Mouse (Mus musculus) c-Kit-positive CD71-negative TER-119-negative erythroid progenitor cells, embryonic 14.5 days (primary cell): ENCODE measurements around the gene Mtg1.

Source experiments
- DNase-seq: peaks from one replicate; pipeline ENCODE4 v3.0.0-alpha.2; 2013; ENCODE audit warnings: low read depth

Gene Mtg1

GRCm38 (mm10) chr7:140137135-140138020 is at the start of gene Mtg1:
Gene Mtg1, plus strand, starts transcription at chr7:140137564.
- peak; percentile 84 for DNase-seq

GRCm38 (mm10) chr7:140090601-140091000 is 46.8 kb upstream of the Mtg1 start:
- DNase-seq: no peak

- DNase-seq: no peak
Measured at GRCm38 (mm10) chr7:140092924-140093528, 44.3 kb upstream of the Mtg1 start, which contains the start of gene Prap1. Gene Prap1, plus strand, starts transcription at chr7:140093395.

GRCm38 (mm10) chr7:140094954-140095353 is 42.4 kb upstream of the Mtg1 start:
- no peak for DNase-seq

- no peak for DNase-seq
Measured at GRCm38 (mm10) chr7:140095556-140095955, 41.8 kb upstream of the Mtg1 start.

GRCm38 (mm10) chr7:140096055-140096454 is 41.3 kb upstream of the Mtg1 start:
- DNase-seq: no peak

- no peak for DNase-seq
Measured at GRCm38 (mm10) chr7:140098466-140098865, 38.9 kb upstream of the Mtg1 start.

GRCm38 (mm10) chr7:140101498-140101897 is 35.9 kb upstream of the Mtg1 start:
- no peak for DNase-seq

- DNase-seq: peak; percentile 76
Measured at GRCm38 (mm10) chr7:140101993-140102860, 35.1 kb upstream of the Mtg1 start, which contains the start of gene Fuom. Gene Fuom, minus strand, starts transcription at chr7:140102441.

- DNase-seq: no peak
Measured at GRCm38 (mm10) chr7:140104009-140104408, 33.4 kb upstream of the Mtg1 start.

- DNase-seq: no peak
Measured at GRCm38 (mm10) chr7:140111943-140112342, 25.4 kb upstream of the Mtg1 start.

- no peak for DNase-seq
Measured at GRCm38 (mm10) chr7:140115583-140116328, 21.6 kb upstream of the Mtg1 start, which contains the start of gene Paox. Gene Paox, plus strand, starts transcription at chr7:140115799.

GRCm38 (mm10) chr7:140116329-140117054 is 20.9 kb upstream of the Mtg1 start, which contains the start of gene Echs1:
Gene Echs1, minus strand, starts transcription at chr7:140116476.
- DNase-seq: peak; percentile 87

- no peak for DNase-seq
Measured at GRCm38 (mm10) chr7:140120484-140120883, 16.9 kb upstream of the Mtg1 start.

GRCm38 (mm10) chr7:140121338-140121910 is 15.9 kb upstream of the Mtg1 start:
- DNase-seq: no peak

- no peak for DNase-seq
Measured at GRCm38 (mm10) chr7:140122765-140123164, 14.6 kb upstream of the Mtg1 start.

- no peak for DNase-seq
Measured at GRCm38 (mm10) chr7:140124382-140124781, 13.0 kb upstream of the Mtg1 start.

- DNase-seq: peak; percentile 85
Measured at GRCm38 (mm10) chr7:140125278-140126021, 11.9 kb upstream of the Mtg1 start.

- no peak for DNase-seq
Measured at GRCm38 (mm10) chr7:140126022-140126350, 11.4 kb upstream of the Mtg1 start.

GRCm38 (mm10) chr7:140126934-140127333 is 10.4 kb upstream of the Mtg1 start:
- DNase-seq: no peak
